Mouse (Mus musculus) limb, embryonic 14.5 days (tissue): ENCODE measurements around the gene Plac9a. TPM values are rescaled to one million over a fixed set of nuclear protein-coding genes. Genes with fewer than 3 reads are reported as not detected.
"Not testable (repeated sequence)": the region's sequence is repeated elsewhere in the genome, so short reads cannot be mapped to it uniquely, and the experiment has no call there.

Experiments used
- ATAC-seq: fragments of 200-750 bp; cut with Nextera tagmentation; 2 replicates; pipeline ENCODE4 v1.8.0; 2017; ENCODE audit warnings: low read depth, moderate number of reproducible peaks, moderate TSS enrichment; ENCODE audit not compliant: low FRiP score
- DNase-seq: peaks from one replicate; pipeline ENCODE4 v3.0.0-alpha.2; 2015; ENCODE audit warnings: low spot score
- H3K27ac ChIP-seq: fragments of 300-500 bp; sonication (generic); replicated peaks from 2 replicates; pipeline ENCODE4 v1.5.1; 2014; ENCODE audit warnings: low read depth, mild to moderate bottlenecking, low read length, moderate library complexity, mixed read lengths
- H3K27me3 ChIP-seq: fragments of 300-500 bp; sonication (generic); 2 replicates; pipeline ENCODE4 v1.6.1; 2014; ENCODE audit warnings: low read length, mixed read lengths; ENCODE audit not compliant: control insufficient read depth, insufficient read depth
- H3K36me3 ChIP-seq: fragments of 300-500 bp; sonication (generic); 2 replicates; pipeline ENCODE4 v1.6.1; 2014; ENCODE audit warnings: mild to moderate bottlenecking, low read length, moderate library complexity, mixed read lengths; ENCODE audit not compliant: control insufficient read depth, insufficient read depth
- H3K4me1 ChIP-seq: fragments of 300-500 bp; sonication (generic); 2 replicates; pipeline ENCODE4 v1.6.1; 2014; ENCODE audit warnings: antibody characterized with exemption, low read length, mixed read lengths; ENCODE audit not compliant: control insufficient read depth, insufficient read depth
- H3K4me2 ChIP-seq: fragments of 300-500 bp; sonication (generic); replicated peaks from 2 replicates; pipeline ENCODE4 v1.6.1; 2014; ENCODE audit warnings: low read depth, mild to moderate bottlenecking, low read length, moderate library complexity; ENCODE audit not compliant: severe bottlenecking
- H3K4me3 ChIP-seq: fragments of 300-500 bp; sonication (generic); replicated peaks from 2 replicates; pipeline ENCODE4 v1.5.1; 2014; ENCODE audit warnings: low read length
- H3K9ac ChIP-seq: fragments of 300-500 bp; sonication (generic); 2 replicates; pipeline ENCODE4 v1.6.1; 2014; ENCODE audit warnings: mild to moderate bottlenecking, low read depth, low read length, moderate library complexity; ENCODE audit not compliant: severe bottlenecking
- H3K9me3 ChIP-seq: fragments of 300-500 bp; sonication (generic); 2 replicates; pipeline ENCODE4 v1.6.1; 2016; ENCODE audit warnings: low read length; ENCODE audit not compliant: control insufficient read depth
- WGBS: fragments of 180-500 bp; shearing (Covaris S2); extraction: QIAGEN DNeasy Blood & Tissue Kit; methylation state at CpG from one replicate; pipeline ENCODE4 v1.1.7; 2014; 5-methylcytosine and 5-hydroxymethylcytosine counted together
- polyA plus RNA-seq, 2 experiments: library from polyadenylated mRNA; depleted of rRNA in 1 of 2; stranded (reverse) in 1 of 2; unstranded in 1 of 2; fragments of >200 nt; fragmentation: Nextera tagmentation in 1 of 2; extraction: Ambion mirVana in 1 of 2; gene quantifications; 2 replicates each; pipeline versions ENCODE4 v1.2.1 to v1.2.3; 2012 to 2014

The Plac9a gene
- polyA plus RNA-seq (2012; rRNA removed) (0.31 and 0.54 TPM in 2 replicates), polyA plus RNA-seq (2014; fragmentation: Nextera tagmentation; extraction: Ambion mirVana) (0.56 TPM in 1 of 2 replicates, not detected in the other)

GRCm38 (mm10) chr14:25903000-25903399 lies at the start of gene Plac9a:
Gene Plac9a (minus strand): TSS chr14:25903100.
- not testable (repeated sequence) for DNase-seq, H3K4me2 ChIP-seq, H3K36me3 ChIP-seq, H3K27ac ChIP-seq, H3K4me3 ChIP-seq, H3K9ac ChIP-seq, H3K9me3 ChIP-seq, H3K27me3 ChIP-seq, ATAC-seq, H3K4me1 ChIP-seq
- no CpG with 5 or more reads among the region's 10 CpGs for WGBS

GRCm38 (mm10) chr14:25938004-25938403 lies 35.1 kb upstream of the Plac9a start, which contains the start of gene Cphx1:
Gene Cphx1 (plus strand): TSS chr14:25938304.
- H3K27ac ChIP-seq, H3K9me3 ChIP-seq, H3K9ac ChIP-seq, H3K4me2 ChIP-seq, H3K36me3 ChIP-seq, H3K4me1 ChIP-seq, H3K27me3 ChIP-seq, H3K4me3 ChIP-seq, ATAC-seq, DNase-seq: not testable (repeated sequence)
- WGBS = no CpG with 5 or more reads among the region's 8 CpGs

GRCm38 (mm10) chr14:25936867-25937630 lies 34.1 kb upstream of the Plac9a start:
- H3K36me3 ChIP-seq, H3K4me1 ChIP-seq, DNase-seq, H3K27me3 ChIP-seq, H3K4me3 ChIP-seq, H3K27ac ChIP-seq, H3K4me2 ChIP-seq, H3K9me3 ChIP-seq, ATAC-seq, H3K9ac ChIP-seq: not testable (repeated sequence)
- no CpG with 5 or more reads among the region's 5 CpGs for WGBS

GRCm38 (mm10) chr14:25927562-25927881 lies 24.6 kb upstream of the Plac9a start, which contains the start of gene Tmem254a:
Gene Tmem254a (minus strand): TSS chr14:25927672.
- H3K4me1 ChIP-seq, H3K4me3 ChIP-seq, H3K36me3 ChIP-seq, DNase-seq, H3K27ac ChIP-seq, H3K9ac ChIP-seq, H3K27me3 ChIP-seq, H3K9me3 ChIP-seq, H3K4me2 ChIP-seq: not testable (repeated sequence)
- ATAC-seq = peak; percentile 88
- WGBS = no CpG with 5 or more reads among the region's 10 CpGs

GRCm38 (mm10) chr14:25926814-25927561 lies 24.1 kb upstream of the Plac9a start:
- not testable (repeated sequence) for H3K9me3 ChIP-seq, H3K27ac ChIP-seq, H3K4me2 ChIP-seq, H3K9ac ChIP-seq, H3K4me3 ChIP-seq, H3K27me3 ChIP-seq, H3K36me3 ChIP-seq, H3K4me1 ChIP-seq, DNase-seq
- WGBS = no CpG with 5 or more reads among the region's 44 CpGs
- ATAC-seq = peak; percentile 89

- not testable (repeated sequence) for H3K27ac ChIP-seq, H3K4me3 ChIP-seq, DNase-seq, H3K36me3 ChIP-seq, H3K9ac ChIP-seq, H3K9me3 ChIP-seq, H3K27me3 ChIP-seq, H3K4me1 ChIP-seq, H3K4me2 ChIP-seq, ATAC-seq
- no CpG with 5 or more reads among the region's 5 CpGs for WGBS
Observed at GRCm38 (mm10) chr14:25918427-25919170, 15.7 kb upstream of the Plac9a start.

- not testable (repeated sequence) for H3K4me1 ChIP-seq, H3K36me3 ChIP-seq, H3K27ac ChIP-seq, H3K4me3 ChIP-seq, H3K4me2 ChIP-seq, DNase-seq, H3K9ac ChIP-seq, ATAC-seq, H3K9me3 ChIP-seq, H3K27me3 ChIP-seq
- WGBS = no CpG with 5 or more reads among the region's 8 CpGs
Observed at GRCm38 (mm10) chr14:25908976-25909375, 6.1 kb upstream of the Plac9a start.
